Mouse (Mus musculus) left cerebral cortex, adult 8-10 months (tissue): ENCODE data around the gene Ndufb4. TPM values are rescaled to one million over a fixed set of nuclear protein-coding genes. Genes with fewer than 3 reads are reported as not detected.

Source experiments
- total RNA-seq, 4 experiments: library from RNA; stranded (reverse); gene quantifications; 2 replicates each; pipeline ENCODE4 v1.2.4; 2022

The Ndufb4 gene
- total RNA-seq, 4 experiments from 2014 or later = 62.1 to 83.1 (median 75.9) TPM

Other genes starting within 250 kb of the Ndufb4 start
- gene Gtf2e1, start 114.7 kb downstream of the Ndufb4 start, total RNA-seq = 10 to 100 TPM; 14.7 to 16.6 (median 16.1) TPM
- 10 to 100 TPM in 3 of 4 experiments, 1 to 10 TPM in 1; 9.4 to 12.0 (median 11.1) TPM for gene Rabl3, start 114.6 kb downstream of the Ndufb4 start, total RNA-seq
- not detected for gene Hgd, start 74.3 kb downstream of the Ndufb4 start, total RNA-seq
- gene Fstl1, start 122.4 kb upstream of the Ndufb4 start, total RNA-seq = 10 to 100 TPM; 31.0 to 39.0 (median 36.1) TPM
- under 1 TPM in 1 of 4 experiments, not detected in 3; 0.30 TPM for gene Gm36028, start 206.7 kb upstream of the Ndufb4 start, total RNA-seq
- 10 to 100 TPM; 90.5 to 97.5 (median 93.5) TPM for gene Lrrc58, start 213.9 kb upstream of the Ndufb4 start, total RNA-seq